Mouse (Mus musculus) right cerebral cortex, adult 18-20 months (tissue): ENCODE data around the gene Tns2.
"Not testable (repeated sequence)": the region's sequence is repeated elsewhere in the genome, so short reads cannot be mapped to it uniquely, and the experiment has no call there.

Experiments used
- DNase-seq: peaks from one replicate; pipeline ENCODE4 v3.0.0; 2022; ENCODE audit warnings: mixed read lengths

Gene Tns2

GRCm38 (mm10) chr15:102144274-102144711 is 44.1 kb downstream of the Tns2 start, which contains the start of gene Igfbp6:
TSS of gene Igfbp6 (plus strand) at chr15:102144362.
- DNase-seq: peak; percentile 35

GRCm38 (mm10) chr15:102144726-102145125 is 44.5 kb downstream of the Tns2 start:
- DNase-seq: no peak

GRCm38 (mm10) chr15:102145330-102145729 is 45.1 kb downstream of the Tns2 start:
- DNase-seq: peak; percentile 87

- no peak for DNase-seq
These were observed 45.9 kb downstream of the Tns2 start for GRCm38 (mm10) chr15:102146089-102146488.

GRCm38 (mm10) chr15:102146882-102147281 is 46.7 kb downstream of the Tns2 start:
- peak; percentile 35 for DNase-seq

- no peak for DNase-seq
These were observed 47.6 kb downstream of the Tns2 start for GRCm38 (mm10) chr15:102147674-102148402.

- DNase-seq: no peak
These were observed 49.3 kb downstream of the Tns2 start for GRCm38 (mm10) chr15:102149561-102149960.

GRCm38 (mm10) chr15:102150301-102151135 is 50.3 kb downstream of the Tns2 start, which contains the start of gene Soat2:
TSS of gene Soat2 (plus strand) at chr15:102150526.
- no peak for DNase-seq

- DNase-seq: no peak
These were observed 52.4 kb downstream of the Tns2 start for GRCm38 (mm10) chr15:102152646-102153045.

- DNase-seq: not testable (repeated sequence)
These were observed 54.8 kb downstream of the Tns2 start for GRCm38 (mm10) chr15:102155006-102155405.

- DNase-seq: no peak
These were observed 56.6 kb downstream of the Tns2 start for GRCm38 (mm10) chr15:102156836-102157235.

- DNase-seq: no peak
These were observed 60.3 kb downstream of the Tns2 start for GRCm38 (mm10) chr15:102160415-102161060.

- no peak for DNase-seq
These were observed 63.9 kb downstream of the Tns2 start for GRCm38 (mm10) chr15:102163900-102164693.

GRCm38 (mm10) chr15:102165468-102166100 is 65.4 kb downstream of the Tns2 start:
- no peak for DNase-seq
